Mouse (Mus musculus) lung, postnatal 0 days (tissue): ENCODE measurements around the gene Atrip.

ENCODE experiments used
- CTCF ChIP-seq: IDR thresholded peaks from 2 replicates; pipeline ENCODE4 v1.5.1; 2016; ENCODE audit warnings: antibody characterized with exemption, mild to moderate bottlenecking
- EP300 ChIP-seq: IDR thresholded peaks from 2 replicates; pipeline ENCODE4 v1.6.1; 2016; ENCODE audit warnings: antibody characterized with exemption, mild to moderate bottlenecking, control low read depth

DNA sequence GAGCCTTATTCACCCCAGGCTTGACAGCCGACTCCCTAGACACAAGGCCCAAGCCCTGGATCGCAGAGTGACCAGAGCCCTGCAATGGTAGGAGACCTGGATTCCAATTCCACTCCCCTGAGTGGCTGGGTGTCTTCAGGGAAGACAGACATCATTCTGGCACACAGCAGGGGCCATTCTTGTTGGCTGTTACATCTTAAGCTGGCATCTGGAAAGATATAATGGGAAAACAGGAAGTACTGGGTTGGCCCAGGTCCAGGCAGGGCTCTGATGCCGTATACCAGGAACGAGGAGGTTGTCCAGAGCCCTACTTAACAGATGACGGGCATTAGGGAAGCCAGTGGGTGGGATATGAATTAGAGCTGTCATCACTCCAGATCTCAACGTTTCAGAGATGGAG is 49.3 kb upstream of the Atrip start:
- TF ChIP-seq CTCF, result no peak
- no peak for TF ChIP-seq EP300
